Mouse (Mus musculus): ENCODE measurements around the gene Eya3. TPM values are rescaled to one million over a fixed set of nuclear protein-coding genes. Genes with fewer than 3 reads are reported as not detected.

Gene Eya3
- polyA plus RNA-seq, 1 experiment from 2014 or later, result 12.8 TPM

GRCm38 (mm10) chr4:132767914-132768876 lies 129.4 kb downstream of the Eya3 start, which contains the start of gene Rpa2:
Gene Rpa2 (plus strand): TSS chr4:132768332.
- peak within 1 kb of the TSS; percentile 85 for H3K4me2 ChIP-seq (ENCODE audit: low read length)
- peaks cover 10% of the 10 kb centered on the region; the same call in 1 of the 2 replicates for H3K36me3 ChIP-seq (ENCODE audit: insufficient read depth, low read length)
- peak within 1 kb of the TSS; percentile 79 for H3K9ac ChIP-seq (ENCODE audit: low read depth, low read length)
- no peaks in the 10 kb centered on the region for H3K9me3 ChIP-seq (replicated peaks; ENCODE audit: low read length)
- no peaks in the 10 kb centered on the region for H3K27me3 ChIP-seq (ENCODE audit: insufficient read depth, low read length)
- H3K4me1 ChIP-seq (replicated peaks; ENCODE audit: insufficient read depth, low read length), result peaks cover 11% of the 10 kb centered on the region
- peak; percentile 100 for DNase-seq (ENCODE audit: low spot score)
- peak; percentile 12; the same call in 1 of the 2 replicates for TF ChIP-seq CTCF (IDR thresholded peaks at IDR 0.05; ENCODE audit: low read depth)
- ATAC-seq (replicated peaks; ENCODE audit: low FRiP score, low read depth), result peak; percentile 96
- H3K27ac ChIP-seq, result peak within 1 kb of the TSS; percentile 51
- under 1% methylated on average over 71 of the region's 71 CpGs for WGBS
- peak within 1 kb of the TSS; percentile 78 for H3K4me3 ChIP-seq (replicated peaks; ENCODE audit: low read depth, low read length)

- no peak overlapping the region for H3K4me3 ChIP-seq (replicated peaks; ENCODE audit: low read depth, low read length)
- peaks cover 11% of the 10 kb centered on the region for H3K4me1 ChIP-seq (replicated peaks; ENCODE audit: insufficient read depth, low read length)
- H3K27me3 ChIP-seq (ENCODE audit: insufficient read depth, low read length), result no peaks in the 10 kb centered on the region
- H3K4me2 ChIP-seq (ENCODE audit: low read length), result no peak overlapping the region
- no peak overlapping the region for H3K27ac ChIP-seq
- WGBS, result 89% methylated on average over 9 of the region's 9 CpGs
- no peaks in the 10 kb centered on the region for H3K9me3 ChIP-seq (replicated peaks; ENCODE audit: low read length)
- ATAC-seq (replicated peaks; ENCODE audit: low FRiP score, low read depth) (no peak), DNase-seq (ENCODE audit: low spot score) (no peak)
- no peak for TF ChIP-seq CTCF (IDR thresholded peaks at IDR 0.05; ENCODE audit: low read depth)
- H3K36me3 ChIP-seq (ENCODE audit: insufficient read depth, low read length), result peaks cover 41% of the 10 kb centered on the region
- H3K9ac ChIP-seq (ENCODE audit: low read depth, low read length), result no peak overlapping the region
These were observed 133.0 kb downstream of the Eya3 start for GRCm38 (mm10) chr4:132771776-132772175.

Other genes with a start within 250 kb of the Eya3 start
- 24.3 and 25.2 TPM in 2 replicates for gene Phactr4, start 216.5 kb upstream of the Eya3 start, polyA plus RNA-seq (2015; fragmentation: Nextera tagmentation; extraction: Ambion mirVana)
- 20.9 and 22.1 TPM in 2 replicates for gene Med18, start 175.1 kb upstream of the Eya3 start, polyA plus RNA-seq (2015; fragmentation: Nextera tagmentation; extraction: Ambion mirVana)
- gene Sesn2, start 128.5 kb upstream of the Eya3 start, polyA plus RNA-seq (2015; fragmentation: Nextera tagmentation; extraction: Ambion mirVana), result 18.1 and 20.1 TPM in 2 replicates
- gene Atpif1, start 105.3 kb upstream of the Eya3 start, polyA plus RNA-seq (2015; fragmentation: Nextera tagmentation; extraction: Ambion mirVana), result 1,652 and 1,801 TPM in 2 replicates
- 162 and 170 TPM in 2 replicates for gene Dnajc8, start 103.4 kb upstream of the Eya3 start, polyA plus RNA-seq (2015; fragmentation: Nextera tagmentation; extraction: Ambion mirVana)
- gene Ptafr, start 74.9 kb upstream of the Eya3 start, polyA plus RNA-seq (2015; fragmentation: Nextera tagmentation; extraction: Ambion mirVana), result 0.64 and 0.75 TPM in 2 replicates
- gene Xkr8, start 93.6 kb downstream of the Eya3 start, polyA plus RNA-seq (2015; fragmentation: Nextera tagmentation; extraction: Ambion mirVana), result 4.2 and 4.4 TPM in 2 replicates
- 9.0 and 9.5 TPM in 2 replicates for gene Smpdl3b, start 118.3 kb downstream of the Eya3 start, polyA plus RNA-seq (2015; fragmentation: Nextera tagmentation; extraction: Ambion mirVana)
- 60.0 and 65.7 TPM in 2 replicates for gene Rpa2, start 129.3 kb downstream of the Eya3 start, polyA plus RNA-seq (2015; fragmentation: Nextera tagmentation; extraction: Ambion mirVana)
- 1.0 TPM in 2 replicates for gene Themis2, start 157.4 kb downstream of the Eya3 start, polyA plus RNA-seq (2015; fragmentation: Nextera tagmentation; extraction: Ambion mirVana)
- gene Ppp1r8, start 204.2 kb downstream of the Eya3 start, polyA plus RNA-seq (2015; fragmentation: Nextera tagmentation; extraction: Ambion mirVana), result 37.5 and 37.8 TPM in 2 replicates
- gene Stx12, start 245.5 kb downstream of the Eya3 start, polyA plus RNA-seq (2015; fragmentation: Nextera tagmentation; extraction: Ambion mirVana), result 59.5 and 60.7 TPM in 2 replicates

All from kidney, postnatal 0 days (tissue).